Mouse (Mus musculus) B cell, adult 67 days (primary cell): ENCODE results near the gene Eif2b3. TPM values are rescaled to one million over a fixed set of nuclear protein-coding genes. Genes with fewer than 3 reads are reported as not detected.

ENCODE experiments used
- total RNA-seq, 2 experiments: library from RNA; stranded (reverse); gene quantifications; 4 replicates each; pipeline ENCODE4 v1.2.4; 2023

The Eif2b3 gene
- total RNA-seq, result 10 to 100 TPM; 29.2 to 32.0 TPM

DNA sequence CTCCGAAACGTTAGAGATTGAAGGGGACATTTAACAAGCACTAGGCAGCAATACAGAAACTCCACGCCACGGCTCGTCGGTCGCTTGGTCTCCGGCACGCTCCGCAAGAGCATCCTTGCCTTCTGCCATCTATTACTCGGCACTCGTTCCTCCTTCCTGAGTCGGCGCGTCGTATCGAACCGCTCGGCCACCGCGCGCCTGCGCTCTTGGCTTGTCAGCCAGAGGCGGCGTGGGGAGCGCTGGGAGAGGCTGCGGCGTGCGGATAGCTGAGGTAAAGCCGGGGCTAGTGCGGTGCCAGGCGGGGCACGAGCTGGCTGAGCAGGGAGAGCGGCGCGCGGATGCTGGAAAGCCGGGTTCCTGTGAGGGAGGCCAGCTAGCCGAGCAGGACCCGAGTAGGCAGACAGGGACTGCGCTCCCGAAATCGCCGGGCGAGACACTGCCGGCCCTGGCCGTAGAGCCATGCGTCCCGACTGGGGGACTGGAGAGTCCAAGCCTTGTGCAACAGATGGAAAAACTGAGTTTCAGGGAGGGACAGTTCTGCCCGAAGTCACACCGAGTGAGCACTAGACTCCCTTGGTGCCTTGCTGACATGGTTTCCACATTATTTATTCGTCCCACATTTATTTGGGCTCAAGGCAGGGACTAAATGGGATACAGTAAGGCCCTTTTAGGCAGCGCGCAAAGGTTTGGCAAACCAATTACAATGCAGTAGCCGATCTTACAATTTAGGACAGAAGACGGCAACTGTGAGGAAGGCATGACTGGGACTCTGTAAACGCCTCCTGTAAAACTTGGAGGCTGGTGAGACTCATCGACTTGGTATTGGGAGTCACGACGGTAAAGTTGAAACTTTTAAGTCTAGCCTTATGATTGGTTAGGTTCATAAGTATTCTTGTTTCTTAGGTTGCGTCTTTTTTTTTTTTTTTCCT, at the start of gene Eif2b3:
Eif2b3 (plus strand) TSS at position 197 of the 929 bp plus-strand sequence.

DNA sequence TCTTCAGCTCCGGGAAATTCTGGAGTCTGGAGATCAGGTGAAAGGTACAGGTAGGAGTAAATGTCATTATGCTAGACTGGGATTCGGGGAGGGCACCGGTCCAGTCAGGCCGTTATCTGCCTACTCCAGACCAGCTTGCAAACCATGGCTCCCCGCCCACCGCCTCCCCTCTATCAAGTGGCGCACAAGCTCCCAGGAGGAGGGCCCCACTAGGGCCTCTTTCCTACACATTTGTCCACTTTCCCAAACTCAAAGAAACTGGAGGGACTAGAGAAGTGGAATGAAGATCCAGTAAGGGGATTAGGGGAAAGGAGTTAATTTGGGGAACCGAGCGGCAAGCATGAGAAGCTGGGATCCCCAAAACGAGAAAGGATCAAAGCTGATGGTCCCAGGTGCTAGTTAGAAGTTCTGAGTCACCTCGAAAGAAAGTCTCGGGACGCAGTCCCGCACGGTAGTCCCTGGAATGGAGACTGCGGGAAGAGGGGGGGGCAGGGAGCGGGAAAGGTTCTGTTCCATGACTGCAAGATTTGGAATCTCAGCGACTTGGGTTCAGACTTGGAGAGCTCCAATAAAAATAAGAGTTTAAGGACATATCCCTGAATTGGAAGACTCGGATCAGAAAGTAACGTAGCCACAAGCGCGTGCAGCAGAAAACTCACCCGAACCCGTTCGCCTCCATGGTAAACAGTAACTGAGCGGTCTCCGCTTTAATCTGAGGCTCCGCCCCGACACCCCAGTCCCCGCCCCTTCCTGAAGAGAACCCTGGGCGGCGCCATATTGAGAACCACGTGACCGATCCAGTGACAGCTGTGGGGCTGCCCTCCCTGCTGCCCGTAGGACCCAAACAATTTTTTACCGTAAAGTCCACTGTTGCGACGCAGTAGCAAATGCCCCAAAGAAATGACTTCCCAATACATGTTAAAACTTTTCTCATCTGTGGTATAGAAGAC, 25.3 kb upstream of the Eif2b3 start, which contains the start of gene Urod:
Urod (minus strand) TSS at position 742 of the 950 bp plus-strand sequence.

DNA sequence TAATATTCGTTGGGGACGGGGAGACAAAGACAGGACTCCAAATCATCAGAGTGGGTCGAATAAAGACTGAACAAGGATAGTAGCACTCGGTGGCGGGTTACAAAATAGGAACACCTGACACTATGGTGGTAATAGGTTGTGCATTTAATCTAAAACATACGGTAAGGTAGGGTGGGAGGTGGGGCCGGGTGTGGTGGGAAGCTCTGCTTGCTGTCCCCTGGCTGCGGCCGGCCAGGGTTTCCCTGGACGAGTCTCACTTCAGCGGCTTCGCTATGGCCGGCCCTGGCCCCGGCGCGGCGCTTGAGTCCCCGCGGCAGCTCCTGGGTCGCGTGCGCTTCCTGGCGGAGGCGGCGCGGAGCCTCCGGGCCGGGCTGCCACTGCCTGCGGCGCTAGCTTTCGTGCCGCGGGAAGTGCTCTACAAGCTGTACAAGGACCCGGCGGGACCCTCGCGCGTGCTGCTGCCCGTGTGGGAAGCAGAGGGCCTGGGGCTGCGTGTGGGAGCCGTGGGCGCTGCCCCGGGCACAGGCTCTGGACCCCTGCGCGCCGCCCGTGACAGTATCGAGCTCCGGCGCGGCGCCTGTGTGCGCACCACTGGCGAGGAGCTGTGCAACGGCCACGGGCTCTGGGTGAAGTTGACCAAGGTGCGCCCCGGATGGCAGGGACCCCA, 23.9 kb upstream of the Eif2b3 start, which contains the start of gene Hectd3:
Hectd3 (plus strand) TSS at position 187 of the 667 bp plus-strand sequence.

DNA sequence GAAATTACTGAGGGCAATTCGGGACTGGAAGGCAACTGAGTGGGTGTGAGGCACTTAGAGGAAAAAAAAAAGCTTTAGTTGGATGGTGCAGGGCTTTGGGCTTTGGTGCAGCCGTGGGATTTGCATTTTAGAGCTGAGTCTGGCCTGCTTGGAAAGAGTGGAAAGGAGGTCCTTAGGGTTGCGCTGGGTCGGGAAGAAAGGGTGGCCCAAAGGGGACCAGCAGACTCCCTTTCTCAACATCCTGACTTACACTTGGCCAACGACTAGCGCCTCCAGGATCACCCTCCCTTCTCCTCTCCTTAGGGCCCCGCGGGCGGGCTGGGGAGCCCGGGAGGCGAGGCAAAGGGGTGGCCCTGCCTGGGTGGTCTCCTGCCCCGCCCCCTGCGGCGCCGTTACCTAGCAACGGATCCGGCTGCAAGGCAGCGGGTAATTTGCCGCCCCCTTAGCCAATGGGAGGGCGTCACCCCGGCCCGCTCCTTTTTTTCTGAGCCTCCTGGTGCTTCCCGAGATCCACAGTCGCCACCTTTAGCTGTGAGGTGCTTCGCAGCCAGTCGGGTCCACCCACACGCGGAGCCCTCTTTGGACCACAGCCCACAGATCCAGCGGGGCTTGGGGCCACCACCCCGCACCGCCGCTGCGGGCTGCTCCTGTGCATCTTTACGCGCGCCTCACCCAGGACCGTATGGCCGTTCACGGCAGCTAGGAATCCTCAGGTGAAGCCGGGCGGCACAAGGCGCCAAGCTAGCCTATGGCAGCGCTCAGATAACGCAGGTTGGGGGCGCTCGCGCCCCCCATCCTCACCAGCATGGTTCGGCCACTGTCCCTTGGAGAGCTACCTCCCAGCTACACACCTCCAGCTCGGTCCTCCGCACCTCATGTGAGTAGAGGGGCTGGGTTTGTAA, 76.6 kb downstream of the Eif2b3 start, which contains the start of gene Ptch2:
Ptch2 (plus strand) TSS at position 525 of the 902 bp plus-strand sequence.

DNA sequence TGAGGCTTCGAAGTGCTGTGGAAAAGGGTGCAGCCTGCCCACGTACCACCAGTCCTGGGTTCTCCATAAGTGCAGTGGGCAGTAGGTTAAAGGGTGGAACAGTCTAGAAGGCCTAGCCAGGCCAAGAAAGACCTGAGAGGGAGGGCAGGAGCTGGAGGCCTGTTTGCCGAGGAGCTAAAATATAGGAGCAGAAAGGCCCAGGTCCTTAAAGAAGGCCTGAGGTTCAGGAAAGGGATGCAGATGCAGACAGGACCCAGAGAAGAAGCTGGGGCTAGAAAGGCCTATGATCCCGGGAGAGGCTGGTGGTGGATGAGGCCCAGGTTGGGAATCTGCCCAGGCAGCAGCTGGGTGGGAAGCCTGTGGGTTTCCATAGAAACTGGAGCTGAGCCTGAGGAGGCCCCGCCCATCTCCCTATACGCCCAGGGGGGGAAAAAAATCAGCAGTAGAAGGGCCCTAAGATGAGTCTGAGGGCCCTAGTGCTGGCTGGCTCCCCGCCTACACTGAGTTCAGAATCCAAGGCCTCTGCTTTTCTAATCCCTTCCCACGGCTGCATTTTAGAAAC, 106.2 kb downstream of the Eif2b3 start, which contains the start of gene Btbd19:
Btbd19 (minus strand) TSS at position 378 of the 562 bp plus-strand sequence.

DNA sequence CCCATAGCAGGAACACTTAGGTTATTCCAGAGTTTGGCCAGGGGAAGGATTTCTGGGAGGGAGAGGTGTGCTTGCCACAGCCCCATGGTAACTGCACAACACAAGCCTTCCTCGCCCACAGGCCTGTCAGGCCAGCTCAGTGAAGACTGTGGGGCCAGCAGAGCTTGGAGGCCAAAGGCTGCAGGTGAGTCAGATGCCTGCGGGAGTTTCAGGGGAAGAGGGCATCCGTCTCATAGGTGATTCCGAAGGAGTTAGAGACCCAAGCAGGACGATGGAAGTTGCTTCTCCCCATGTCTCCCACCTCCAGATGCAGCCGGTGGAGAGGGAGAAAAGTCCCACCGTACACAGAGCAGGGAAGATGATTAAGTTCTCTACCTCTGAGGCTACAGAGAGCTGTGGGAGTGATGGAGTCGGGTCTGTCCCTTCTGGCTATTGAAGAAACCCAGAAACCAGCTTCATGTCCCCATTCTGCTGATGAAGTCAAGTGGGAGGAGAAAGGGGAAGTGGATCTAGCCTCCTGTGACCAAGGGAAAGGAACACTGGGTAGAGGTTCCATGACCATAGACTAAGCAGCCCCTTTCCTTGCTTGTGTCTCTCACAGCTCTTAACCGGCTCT, 107.6 kb downstream of the Eif2b3 start, which contains the start of gene Tctex1d4:
Tctex1d4 (plus strand) TSS at position 120 of the 616 bp plus-strand sequence.

DNA sequence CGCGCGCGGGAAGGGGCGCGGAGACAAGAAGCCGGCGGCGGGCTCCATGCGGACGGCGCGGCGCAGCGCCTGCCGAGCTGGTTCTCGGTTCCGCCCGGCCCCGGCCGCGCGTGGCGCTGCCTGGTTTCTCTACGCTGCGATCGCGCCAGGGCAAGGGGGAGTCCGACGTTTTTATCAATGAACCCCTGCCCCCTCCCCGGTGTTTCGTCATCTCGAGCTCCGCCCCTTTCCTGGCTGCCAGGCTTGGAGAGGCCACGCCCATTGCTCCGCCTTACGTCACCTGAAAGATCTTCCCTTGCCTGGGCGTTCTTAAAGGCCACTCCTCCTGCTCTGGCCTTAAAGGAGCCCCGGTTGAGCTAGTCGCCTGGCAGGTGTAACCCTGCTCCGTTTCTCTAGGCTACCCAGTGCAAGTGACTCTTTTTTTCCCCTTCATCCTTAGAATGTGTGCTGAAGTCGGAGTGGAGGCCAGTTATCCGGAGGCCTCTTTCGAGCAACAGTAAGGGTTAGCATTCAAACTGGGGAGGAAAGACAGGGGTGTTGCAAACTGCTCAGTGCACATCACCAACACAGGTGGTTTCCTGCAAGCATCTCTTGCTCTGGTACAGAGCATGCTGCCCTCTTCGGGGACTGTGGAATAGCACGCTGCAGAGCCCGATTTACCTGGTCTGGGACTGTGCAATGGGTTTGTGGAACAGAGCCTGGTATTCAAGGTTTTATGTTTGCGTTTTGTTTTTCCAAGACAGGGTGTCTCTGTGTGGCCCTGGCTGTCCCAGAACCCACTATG, 114.8 kb downstream of the Eif2b3 start, which contains the start of gene Plk3:
Plk3 (minus strand) TSS at position 147 of the 784 bp plus-strand sequence.

Other genes starting within 250 kb of the Eif2b3 start
- gene Toe1, start 211.8 kb upstream of the Eif2b3 start, total RNA-seq, result 10 to 100 TPM; 52.3 to 58.0 TPM
- 10 to 100 TPM; 19.0 to 24.1 TPM for gene Mutyh, start 211.7 kb upstream of the Eif2b3 start, total RNA-seq
- not detected for gene Hpdl, start 197.7 kb upstream of the Eif2b3 start, total RNA-seq
- gene Zswim5, start 142.0 kb upstream of the Eif2b3 start, total RNA-seq, result not detected
- 10 to 100 TPM; 52.1 to 57.3 TPM for gene Urod, start 25.0 kb upstream of the Eif2b3 start, total RNA-seq
- gene Hectd3, start 24.1 kb upstream of the Eif2b3 start, total RNA-seq, result 10 to 100 TPM; 48.4 to 52.1 TPM
- under 1 TPM in 1 of 2 experiments, not detected in 1; 0.32 TPM for gene Ptch2, start 76.7 kb downstream of the Eif2b3 start, total RNA-seq
- 10 to 100 TPM; 23.6 to 24.9 TPM for gene Btbd19, start 106.3 kb downstream of the Eif2b3 start, total RNA-seq
- under 1 TPM in 1 of 2 experiments, not detected in 1; 0.58 TPM for gene Tctex1d4, start 107.4 kb downstream of the Eif2b3 start, total RNA-seq
- gene Plk3, start 114.6 kb downstream of the Eif2b3 start, total RNA-seq, result 10 to 100 TPM; 18.9 to 21.4 TPM
- gene Rps8, start 136.8 kb downstream of the Eif2b3 start, total RNA-seq, result 1,000 to 10,000 TPM; 1,976 to 2,109 TPM
- gene Kif2c, start 163.2 kb downstream of the Eif2b3 start, total RNA-seq, result under 1 TPM; 0.36 to 0.87 TPM
- not detected for gene Tmem53, start 232.5 kb downstream of the Eif2b3 start, total RNA-seq
- not detected for gene Armh1, start 232.7 kb downstream of the Eif2b3 start, total RNA-seq